Comparison of ENCODE assay signal across 8 mouse cellular contexts in genomic region chr5:23711671-23712129, GRCm38 (mm10). TPM values are rescaled to one million over a fixed set of nuclear protein-coding genes. Genes with fewer than 3 reads are reported as not detected.
A peak's percentile ranks its signal among the peaks of the same experiment; 100 is the strongest.
DNase-seq lines count a peak whose midpoint lies in the region; ATAC-seq and TF ChIP-seq lines count a peak whose summit lies in the region.
"Not testable (repeated sequence)": the region's sequence is repeated elsewhere in the genome, so short reads cannot be mapped to it uniquely, and the experiment has no call there.

No protein-coding gene starts in this region.

- H3K4me2 ChIP-seq in forebrain, embryonic 14.5 days (ENCODE audit: low read length) = peak overlapping the region; percentile 76
- H3K4me2 ChIP-seq in limb, embryonic 15.5 days = peak overlapping the region; percentile 67
- H3K4me2 ChIP-seq in midbrain, embryonic 11.5 days = peak overlapping the region; percentile 46

- H3K27me3 ChIP-seq in E14TG2a.4 (ENCODE audit: insufficient read depth, low read length); forebrain, embryonic 14.5 days (replicated peaks; ENCODE audit: control insufficient read depth, insufficient read depth, low read length); hindbrain, embryonic 10.5 days (ENCODE audit: insufficient read depth, poor library complexity, severe bottlenecking); limb, embryonic 15.5 days; midbrain, embryonic 11.5 days (ENCODE audit: control insufficient read depth, insufficient read depth, low read length); spleen, adult 2 months (ENCODE audit: control insufficient read depth, insufficient read depth, low read length): not testable (repeated sequence)

- H3K4me3 ChIP-seq in E14TG2a.4 (replicated peaks; ENCODE audit: low read length) = peak overlapping the region; percentile 86
- peak overlapping the region; percentile 60 for H3K4me3 ChIP-seq in forebrain, embryonic 14.5 days (ENCODE audit: low read depth, low read length)
- H3K4me3 ChIP-seq in hindbrain, embryonic 10.5 days = peak overlapping the region; percentile 82
- peak overlapping the region; percentile 75 for H3K4me3 ChIP-seq in limb, embryonic 15.5 days
- H3K4me3 ChIP-seq in midbrain, embryonic 11.5 days (ENCODE audit: low read depth, low read length) = peak overlapping the region; percentile 63
- peak overlapping the region; percentile 71 for H3K4me3 ChIP-seq in spleen, adult 2 months (ENCODE audit: extremely low read depth, insufficient read depth, insufficient read length)

- ATAC-seq in forebrain, embryonic 14.5 days = peak; percentile 18; the same call in 1 of the 2 replicates
- not testable (repeated sequence) for ATAC-seq in limb, embryonic 15.5 days (ENCODE audit: insufficient number of reproducible peaks, low FRiP score, low TSS enrichment, low read depth); midbrain, embryonic 11.5 days (ENCODE audit: low FRiP score)

- peak; percentile 16 for DNase-seq in cerebellum, adult 11 months
- peak; percentile 24 for DNase-seq in forebrain, embryonic 14.5 days (ENCODE audit: low spot score)
- DNase-seq in hindbrain, embryonic 10.5 days (ENCODE audit: low spot score); midbrain, embryonic 11.5 days (ENCODE audit: low spot score, missing footprints): not testable (repeated sequence)
- DNase-seq in kidney, postnatal 14 days = peak; percentile 20
- peak in 1 of 2 experiments; percentile 15 for DNase-seq in spleen, adult 2 months (ENCODE audit: low read depth in 1 of 2, low spot score in 2 of 2)

- not testable (repeated sequence) for TF ChIP-seq CTCF in E14TG2a.4 (conservative IDR thresholded peaks at IDR 0.05; ENCODE audit: low read length); spleen, adult 2 months (IDR thresholded peaks at IDR 0.05; ENCODE audit: extremely low read depth, insufficient read depth, insufficient read length, insufficient replicate concordance)

- H3K4me1 ChIP-seq in E14TG2a.4 (replicated peaks; ENCODE audit: low read depth, low read length) = peaks cover 25% of the 10 kb centered on the region
- not testable (repeated sequence) for H3K4me1 ChIP-seq in forebrain, embryonic 14.5 days (ENCODE audit: control insufficient read depth, insufficient read depth, low read length); hindbrain, embryonic 10.5 days (replicated peaks); limb, embryonic 15.5 days; midbrain, embryonic 11.5 days (ENCODE audit: control insufficient read depth, insufficient read depth, low read length); spleen, adult 2 months (ENCODE audit: control insufficient read depth, insufficient read depth, insufficient read length)

- peaks cover 19% of the 10 kb centered on the region for H3K36me3 ChIP-seq in E14TG2a.4 (ENCODE audit: insufficient read depth, low read length)
- H3K36me3 ChIP-seq in forebrain, embryonic 14.5 days (ENCODE audit: control insufficient read depth, insufficient read depth, low read length) = peaks cover 18% of the 10 kb centered on the region
- peaks cover 46% of the 10 kb centered on the region for H3K36me3 ChIP-seq in hindbrain, embryonic 10.5 days
- peaks cover 35% of the 10 kb centered on the region for H3K36me3 ChIP-seq in limb, embryonic 15.5 days
- peaks cover 29% of the 10 kb centered on the region for H3K36me3 ChIP-seq in midbrain, embryonic 11.5 days (ENCODE audit: control insufficient read depth, insufficient read depth, low read length)
- not testable (repeated sequence) for H3K36me3 ChIP-seq in spleen, adult 2 months (ENCODE audit: control insufficient read depth, insufficient read depth, low read length)

- 56% methylated on average over 6 of the region's 6 CpGs for WGBS in forebrain, embryonic 14.5 days
- 70% methylated on average over 6 of the region's 6 CpGs for WGBS in hindbrain, embryonic 10.5 days
- WGBS in limb, embryonic 15.5 days = 37% methylated on average over 6 of the region's 6 CpGs
- 64% methylated on average over 6 of the region's 6 CpGs for WGBS in midbrain, embryonic 11.5 days
- WGBS in spleen, adult 2 months = 45% methylated on average over 6 of the region's 6 CpGs

- TF ChIP-seq POLR2A in spleen, adult 2 months (IDR thresholded peaks at IDR 0.05; ENCODE audit: low read depth, low read length) = not testable (repeated sequence)

- peak overlapping the region; percentile 75 for H3K9ac ChIP-seq in forebrain, embryonic 14.5 days (ENCODE audit: low read length)
- peak overlapping the region; percentile 78 for H3K9ac ChIP-seq in limb, embryonic 15.5 days
- peak overlapping the region; percentile 78 for H3K9ac ChIP-seq in midbrain, embryonic 11.5 days (ENCODE audit: low read length)

- not testable (repeated sequence) for H3K9me3 ChIP-seq in E14TG2a.4 (ENCODE audit: low read length); forebrain, embryonic 14.5 days (replicated peaks; ENCODE audit: control insufficient read depth, low read length)
- H3K9me3 ChIP-seq in hindbrain, embryonic 10.5 days = peaks cover 43% of the 10 kb centered on the region
- peaks cover 14% of the 10 kb centered on the region for H3K9me3 ChIP-seq in limb, embryonic 15.5 days
- H3K9me3 ChIP-seq in midbrain, embryonic 11.5 days (ENCODE audit: control insufficient read depth, low read length) = peaks cover 18% of the 10 kb centered on the region; the same call in 1 of the 2 replicates

- H3K27ac ChIP-seq in forebrain, embryonic 14.5 days (ENCODE audit: low read depth, low read length) = 0 out of 2 replicates have a peak overlapping the region, but pooled peaks have one; percentile 48
- H3K27ac ChIP-seq in hindbrain, embryonic 10.5 days = peak overlapping the region; percentile 92
- H3K27ac ChIP-seq in limb, embryonic 15.5 days = peak overlapping the region; percentile 77
- not testable (repeated sequence) for H3K27ac ChIP-seq in midbrain, embryonic 11.5 days (ENCODE audit: low read depth, low read length); spleen, adult 2 months (ENCODE audit: insufficient read depth, low read length)

RNA-seq across cellular contexts. Expression of gene Srpk2, which starts 27.3 kb away (rescaled TPM):
- polyA plus RNA-seq in forebrain, embryonic 14.5 days (2014; fragmentation: Nextera tagmentation; extraction: Ambion mirVana) = 98.4 and 102 TPM in 2 replicates
- 49.7 and 52.3 TPM in 2 replicates for polyA plus RNA-seq in hindbrain, embryonic 10.5 days (2016; fragmentation: Nextera tagmentation; extraction: Ambion mirVana)
- polyA plus RNA-seq in limb, embryonic 15.5 days (2015; fragmentation: Nextera tagmentation; extraction: Ambion mirVana) = 54.5 and 54.6 TPM in 2 replicates
- 59.5 and 62.1 TPM in 2 replicates for polyA plus RNA-seq in midbrain, embryonic 11.5 days (2014; fragmentation: Nextera tagmentation; extraction: Ambion mirVana)
- polyA plus RNA-seq in spleen, adult 2 months (2012; rRNA removed) = 3.9 and 4.1 TPM in 2 replicates

Comparison
In these comparisons a context has a peak if more than half of its experiments do, and no peak if none do; other contexts are left out.
1. RNA of gene Srpk2, which starts 27.3 kb away (polyA plus RNA-seq): 98.4 to 102 TPM in forebrain, embryonic 14.5 days, 59.5 to 62.1 TPM in midbrain, embryonic 11.5 days, 54.5 to 54.6 TPM in limb, embryonic 15.5 days and 49.7 to 52.3 TPM in hindbrain, embryonic 10.5 days; 3.9 to 4.1 TPM in spleen, adult 2 months; every median in the first group is over 10 times any median in the second.
2. Peak in every context shown above with its lines, with median percentiles within 50 percentile points of each other: H3K4me3 ChIP-seq, H3K4me2 ChIP-seq and H3K9ac ChIP-seq.